Mouse (Mus musculus): ENCODE data around the gene Phxr2. TPM values are rescaled to one million over a fixed set of nuclear protein-coding genes. Genes with fewer than 3 reads are reported as not detected.
A peak's percentile ranks its signal among the peaks of the same experiment; 100 is the strongest.

Gene Phxr2
- polyA plus RNA-seq, 1 experiment from 2014 or later: not detected

DNA sequence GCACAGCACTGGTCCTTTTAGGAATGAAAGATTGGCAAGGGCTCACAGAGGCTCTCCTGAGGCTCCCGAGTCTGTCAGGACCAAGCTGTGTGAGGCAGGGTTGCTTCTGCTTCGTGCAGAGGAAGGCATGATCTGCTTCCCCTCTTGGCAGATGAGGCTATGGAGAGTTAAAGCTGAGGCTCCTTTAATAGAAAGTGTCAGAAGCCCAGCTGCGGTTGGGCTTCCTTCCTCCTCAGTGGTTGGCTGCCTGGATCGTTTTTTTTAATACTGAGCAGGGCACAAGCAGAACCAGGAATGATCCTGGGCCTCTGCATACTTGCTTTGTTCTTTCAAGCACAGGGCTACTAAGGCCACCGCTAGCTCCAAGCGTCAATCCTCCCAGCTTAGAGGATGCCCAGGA, 4.5 kb upstream of the Phxr2 start:
- Histone ChIP-seq H3K27me3 (no peaks in the 10 kb centered on the region), H3K36me3 (peaks cover 27% of the 10 kb centered on the region), H3K4me1 (no peaks in the 10 kb centered on the region), H3K4me2 (replicated peaks) (no peak overlapping the region), H3K4me3 (no peak overlapping the region), H3K9me3 (no peaks in the 10 kb centered on the region), H3K9ac (replicated peaks) (no peak overlapping the region), H3K27ac (replicated peaks) (no peak overlapping the region)
- 40% methylated on average over 6 of the region's 6 CpGs for WGBS
- no peak for ATAC-seq (ENCODE audit: low FRiP score, low read depth)

- peaks cover 22% of the 10 kb centered on the region for H3K36me3 ChIP-seq
- ATAC-seq (ENCODE audit: low FRiP score, low read depth): no peak
- no peaks in the 10 kb centered on the region for H3K9me3 ChIP-seq
Observed at GRCm38 (mm10) chr10:99127691-99128261, 1.7 kb upstream of the Phxr2 start.

GRCm38 (mm10) chr10:99126954-99127353, 829 bp upstream of the Phxr2 start:
- no peaks in the 10 kb centered on the region for H3K27me3 ChIP-seq
- WGBS: 92% methylated on average over 14 of the region's 14 CpGs
- H3K36me3 ChIP-seq: peaks cover 17% of the 10 kb centered on the region
- H3K27ac ChIP-seq (replicated peaks): no peak overlapping the region
- no peak overlapping the region for H3K4me2 ChIP-seq (replicated peaks)
- no peaks in the 10 kb centered on the region for H3K4me1 ChIP-seq
- no peak overlapping the region for H3K9ac ChIP-seq (replicated peaks)
- ATAC-seq (ENCODE audit: low FRiP score, low read depth): no peak
- no peaks in the 10 kb centered on the region for H3K9me3 ChIP-seq
- no peak overlapping the region for H3K4me3 ChIP-seq

More at GRCm38 (mm10) chr10:99127691-99128261, 1.7 kb upstream of the Phxr2 start:
- no peak overlapping the region for H3K27ac ChIP-seq (replicated peaks)
- no peaks in the 10 kb centered on the region for H3K4me1 ChIP-seq
- H3K9ac ChIP-seq (replicated peaks): no peak overlapping the region
- H3K4me3 ChIP-seq: no peak overlapping the region
- H3K4me2 ChIP-seq (replicated peaks): no peak overlapping the region
- WGBS: 80% methylated on average over 11 of the region's 11 CpGs
- H3K27me3 ChIP-seq: no peaks in the 10 kb centered on the region

GRCm38 (mm10) chr10:99119471-99119870, 6.7 kb downstream of the Phxr2 start:
- Histone ChIP-seq H3K4me2 (replicated peaks) (no peak overlapping the region), H3K4me1 (peaks cover 10% of the 10 kb centered on the region), H3K4me3 (no peak overlapping the region), H3K27me3 (no peaks in the 10 kb centered on the region), H3K36me3 (0 out of 2 replicates have a peak, but pooled peaks cover 5% of the 10 kb centered on the region), H3K9me3 (no peaks in the 10 kb centered on the region), H3K27ac (replicated peaks) (no peak overlapping the region), H3K9ac (replicated peaks) (no peak overlapping the region)
- WGBS: 87% methylated on average over 4 of the region's 4 CpGs
- ATAC-seq (ENCODE audit: low FRiP score, low read depth): no peak

DNA sequence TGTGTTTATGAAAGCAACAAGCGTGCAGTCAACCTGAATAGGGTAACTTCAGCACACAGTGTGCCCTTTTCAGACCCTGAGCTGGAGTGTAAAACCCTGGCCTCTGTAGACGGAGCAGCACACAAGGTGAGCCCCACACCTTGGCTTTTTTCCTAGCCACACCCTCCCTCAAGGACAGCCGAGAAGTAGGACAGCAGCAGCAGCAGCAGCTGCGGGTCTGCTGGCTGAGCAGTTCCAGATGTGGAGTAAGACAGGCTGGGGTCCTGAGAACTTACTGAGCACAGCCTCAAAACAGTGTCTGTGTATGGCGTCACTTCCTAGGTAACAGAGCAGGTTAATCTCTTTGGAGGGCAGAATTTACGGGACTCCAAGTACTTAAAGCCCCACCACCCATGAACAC, 7.4 kb downstream of the Phxr2 start:
- H3K4me2 ChIP-seq (replicated peaks): no peak overlapping the region

DNA sequence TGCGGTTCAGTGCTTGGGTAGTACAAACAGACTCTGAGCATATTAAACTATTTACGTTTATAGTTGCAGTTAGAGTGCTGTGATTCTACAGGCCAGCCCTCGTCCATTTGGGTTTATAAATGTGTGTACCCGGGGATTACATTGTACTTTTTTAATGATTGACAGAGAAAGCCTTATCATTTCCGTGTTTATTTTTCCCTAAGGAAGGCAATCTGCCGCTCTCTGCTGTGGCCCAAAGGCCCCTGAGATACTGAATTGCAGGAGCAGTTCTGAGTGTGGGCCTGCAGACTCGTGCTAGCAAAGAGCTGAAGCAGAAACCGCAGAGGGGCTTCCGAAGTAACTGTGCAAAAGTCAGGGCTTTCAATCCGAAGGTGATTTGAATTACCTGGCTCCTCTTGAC, 8.2 kb downstream of the Phxr2 start:
- Histone ChIP-seq H3K4me3 (no peak overlapping the region), H3K9ac (replicated peaks) (no peak overlapping the region), H3K4me1 (peaks cover 10% of the 10 kb centered on the region), H3K36me3 (0 out of 2 replicates have a peak, but pooled peaks cover 5% of the 10 kb centered on the region), H3K27ac (replicated peaks) (no peak overlapping the region), H3K27me3 (no peaks in the 10 kb centered on the region), H3K4me2 (replicated peaks) (no peak overlapping the region), H3K9me3 (no peaks in the 10 kb centered on the region)
- 89% methylated on average over 10 of the region's 10 CpGs for WGBS
- no peak for ATAC-seq (ENCODE audit: low FRiP score, low read depth)

More for the DNA sequence above, 7.4 kb downstream of the Phxr2 start:
- no peak overlapping the region for H3K27ac ChIP-seq (replicated peaks)
- H3K27me3 ChIP-seq: no peaks in the 10 kb centered on the region
- no peak overlapping the region for H3K4me3 ChIP-seq
- no peak for ATAC-seq (ENCODE audit: low FRiP score, low read depth)
- no peak overlapping the region for H3K9ac ChIP-seq (replicated peaks)
- H3K36me3 ChIP-seq: 0 out of 2 replicates have a peak, but pooled peaks cover 5% of the 10 kb centered on the region
- H3K9me3 ChIP-seq: no peaks in the 10 kb centered on the region
- WGBS: 85% methylated on average over 6 of the region's 6 CpGs
- peaks cover 10% of the 10 kb centered on the region for H3K4me1 ChIP-seq

GRCm38 (mm10) chr10:99116650-99117615, 9.2 kb downstream of the Phxr2 start:
- WGBS: 89% methylated on average over 16 of the region's 16 CpGs
- no peak; the same call in 1 of the 2 replicates for ATAC-seq (ENCODE audit: low FRiP score, low read depth)
- Histone ChIP-seq H3K36me3 (0 out of 2 replicates have a peak, but pooled peaks cover 5% of the 10 kb centered on the region), H3K4me2 (replicated peaks) (no peak overlapping the region), H3K9me3 (no peaks in the 10 kb centered on the region), H3K27ac (replicated peaks) (no peak overlapping the region), H3K4me1 (peaks cover 10% of the 10 kb centered on the region), H3K9ac (replicated peaks) (no peak overlapping the region), H3K27me3 (no peaks in the 10 kb centered on the region), H3K4me3 (no peak overlapping the region)

- peaks cover 11% of the 10 kb centered on the region for H3K4me1 ChIP-seq
- H3K4me3 ChIP-seq: no peak overlapping the region
Observed at GRCm38 (mm10) chr10:99116237-99116632, 9.9 kb downstream of the Phxr2 start.

GRCm38 (mm10) chr10:99115471-99116236, 10.5 kb downstream of the Phxr2 start:
- Histone ChIP-seq H3K9ac (replicated peaks) (no peak overlapping the region), H3K36me3 (peaks cover 12% of the 10 kb centered on the region; the same call in 1 of the 2 replicates), H3K4me1 (peaks cover 14% of the 10 kb centered on the region), H3K4me3 (no peak overlapping the region), H3K9me3 (no peaks in the 10 kb centered on the region), H3K4me2 (replicated peaks) (no peak overlapping the region), H3K27me3 (no peaks in the 10 kb centered on the region), H3K27ac (replicated peaks) (no peak overlapping the region)
- peak; percentile 35; the same call in 1 of the 2 replicates for ATAC-seq (ENCODE audit: low FRiP score, low read depth)
- WGBS: 58% methylated on average over 18 of the region's 18 CpGs

More at GRCm38 (mm10) chr10:99116237-99116632, 9.9 kb downstream of the Phxr2 start:
- Histone ChIP-seq H3K4me2 (replicated peaks) (no peak overlapping the region), H3K9ac (replicated peaks) (no peak overlapping the region), H3K9me3 (no peaks in the 10 kb centered on the region), H3K36me3 (0 out of 2 replicates have a peak, but pooled peaks cover 7% of the 10 kb centered on the region), H3K27ac (replicated peaks) (no peak overlapping the region), H3K27me3 (no peaks in the 10 kb centered on the region)
- WGBS: 74% methylated on average over 8 of the region's 8 CpGs
- no peak for ATAC-seq (ENCODE audit: low FRiP score, low read depth)

DNA sequence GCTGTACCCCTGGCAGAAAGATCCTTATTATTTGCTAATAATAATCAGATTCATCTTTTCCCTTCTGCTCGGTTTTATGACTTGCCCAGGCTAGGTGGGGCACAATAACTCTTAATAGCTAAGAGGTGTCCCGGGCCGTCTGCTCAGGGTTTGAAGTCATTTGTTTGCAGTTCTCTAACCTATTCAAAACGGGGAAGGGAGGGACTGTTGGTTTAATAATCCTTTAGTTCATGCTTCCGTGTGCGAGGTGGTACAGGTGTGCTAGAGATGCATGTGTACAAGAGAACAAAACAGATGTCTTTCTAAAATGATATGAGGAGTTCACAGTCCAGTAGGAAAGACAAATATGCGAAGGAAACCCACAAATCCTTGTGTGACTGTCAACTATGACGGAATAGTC, 11.8 kb downstream of the Phxr2 start:
- Histone ChIP-seq H3K4me3 (no peak overlapping the region), H3K27me3 (no peaks in the 10 kb centered on the region), H3K4me2 (replicated peaks) (no peak overlapping the region), H3K9ac (replicated peaks) (no peak overlapping the region), H3K27ac (replicated peaks) (no peak overlapping the region), H3K9me3 (no peaks in the 10 kb centered on the region), H3K4me1 (peaks cover 19% of the 10 kb centered on the region), H3K36me3 (peaks cover 23% of the 10 kb centered on the region)
- WGBS: 84% methylated on average over 8 of the region's 8 CpGs
- ATAC-seq (ENCODE audit: low FRiP score, low read depth): no peak

DNA sequence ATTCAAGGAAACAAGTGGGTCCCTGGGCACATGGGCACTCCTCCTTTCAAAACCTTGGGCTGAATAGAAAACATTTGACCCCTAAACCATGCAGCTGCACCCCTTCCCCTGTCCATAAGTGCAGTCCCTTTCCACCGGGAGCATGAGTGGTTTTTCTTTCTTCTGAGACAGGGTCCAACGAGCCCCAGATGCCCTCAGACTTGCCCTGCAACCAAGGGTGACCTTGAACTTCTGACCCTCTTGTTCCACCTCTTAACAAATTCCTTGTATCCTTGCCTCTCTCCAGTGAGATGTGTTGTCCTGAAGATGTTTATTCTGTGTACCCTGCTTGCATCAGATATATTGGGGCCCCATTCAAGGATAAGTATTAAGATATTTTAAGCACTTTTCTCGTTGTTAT, 12.6 kb downstream of the Phxr2 start:
- 47% methylated on average over 3 of the region's 3 CpGs for WGBS
- peaks cover 24% of the 10 kb centered on the region for H3K36me3 ChIP-seq
- no peak overlapping the region for H3K27ac ChIP-seq (replicated peaks)
- no peaks in the 10 kb centered on the region for H3K9me3 ChIP-seq
- no peak overlapping the region for H3K9ac ChIP-seq (replicated peaks)
- no peak overlapping the region for H3K4me2 ChIP-seq (replicated peaks)
- no peaks in the 10 kb centered on the region for H3K27me3 ChIP-seq
- no peak overlapping the region for H3K4me3 ChIP-seq
- peaks cover 26% of the 10 kb centered on the region for H3K4me1 ChIP-seq
- no peak for ATAC-seq (ENCODE audit: low FRiP score, low read depth)
